Mouse (Mus musculus) lung, embryonic 16.5 days (tissue): Measurements from ENCODE around the gene Chst12. TPM values are rescaled to one million over a fixed set of nuclear protein-coding genes. Genes with fewer than 3 reads are reported as not detected.

ENCODE experiments used
- ATAC-seq: fragments of 200-750 bp; cut with Nextera tagmentation; 2 replicates; pipeline ENCODE4 v1.8.0; 2017; ENCODE audit warnings: low read depth, mild to moderate bottlenecking, moderate library complexity
- H3K27ac ChIP-seq: fragments of 300-500 bp; sonication (generic); 2 replicates; pipeline ENCODE4 v1.5.1; 2014; ENCODE audit warnings: mild to moderate bottlenecking, control low read depth, low read length
- H3K27me3 ChIP-seq: fragments of 300-500 bp; sonication (generic); 2 replicates; pipeline ENCODE4 v1.6.1; 2014; ENCODE audit warnings: low read depth, low read length, mixed read lengths; ENCODE audit not compliant: control insufficient read depth, insufficient read depth
- H3K36me3 ChIP-seq: fragments of 300-500 bp; sonication (generic); 2 replicates; pipeline ENCODE4 v1.6.1; 2014; ENCODE audit warnings: low read length; ENCODE audit not compliant: control insufficient read depth, insufficient read depth
- H3K4me1 ChIP-seq: fragments of 300-500 bp; sonication (generic); replicated peaks from 2 replicates; pipeline ENCODE4 v1.6.1; 2014; ENCODE audit warnings: low read length, mixed read lengths; ENCODE audit not compliant: control insufficient read depth, insufficient read depth
- H3K4me2 ChIP-seq: fragments of 300-500 bp; sonication (generic); 2 replicates; pipeline ENCODE4 v1.6.1; 2014; ENCODE audit warnings: low read depth, low read length, control low read depth
- H3K4me3 ChIP-seq: fragments of 300-500 bp; sonication (generic); 2 replicates; pipeline ENCODE4 v1.5.1; 2014; ENCODE audit warnings: mild to moderate bottlenecking, low read length, control low read depth
- H3K9ac ChIP-seq: fragments of 300-500 bp; sonication (generic); 2 replicates; pipeline ENCODE4 v1.6.1; 2014; ENCODE audit warnings: low read length, control low read depth
- H3K9me3 ChIP-seq: fragments of 300-500 bp; sonication (generic); 2 replicates; pipeline ENCODE4 v1.6.1; 2016; ENCODE audit warnings: low read length; ENCODE audit not compliant: control insufficient read depth
- WGBS: fragments of 180-500 bp; shearing (Covaris S2); extraction: QIAGEN DNeasy Blood & Tissue Kit; methylation state at CpG from one replicate; pipeline ENCODE4 v1.1.7; 2014; 5-methylcytosine and 5-hydroxymethylcytosine counted together
- polyA plus RNA-seq: library from polyadenylated mRNA; unstranded; fragments of >200 nt; fragmentation: Nextera tagmentation; extraction: Ambion mirVana; gene quantifications from 2 replicates; pipeline ENCODE4 v1.2.1, GENCODE M21; 2015

Gene Chst12
- polyA plus RNA-seq, 1 experiment from 2014 or later = 23.0 TPM

DNA sequence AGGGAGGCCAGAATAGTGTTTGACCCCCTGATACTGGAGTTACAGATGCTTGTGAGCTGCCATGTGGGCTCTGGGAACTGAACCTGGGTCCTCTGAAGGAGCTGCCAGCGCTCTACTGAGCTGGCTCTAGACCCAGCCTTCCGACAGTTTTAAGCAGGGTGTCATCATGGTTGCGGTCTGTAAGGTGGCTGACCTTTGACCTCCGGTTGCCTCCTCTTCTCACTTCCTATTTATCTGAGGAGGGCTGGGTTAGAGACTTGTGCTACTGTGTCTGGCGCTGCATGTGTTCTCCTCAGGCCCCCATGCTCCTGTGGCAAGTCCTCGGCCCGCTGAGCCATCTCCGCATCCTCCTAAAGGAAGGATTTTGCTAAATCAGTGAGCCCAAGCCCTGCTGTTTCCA, 8.6 kb downstream of the Chst12 start:
- Histone ChIP-seq H3K9ac (no peak overlapping the region), H3K4me3 (no peak overlapping the region), H3K4me2 (no peak overlapping the region), H3K36me3 (no peaks in the 10 kb centered on the region), H3K9me3 (no peaks in the 10 kb centered on the region), H3K27me3 (no peaks in the 10 kb centered on the region), H3K27ac (no peak overlapping the region), H3K4me1 (peaks cover 22% of the 10 kb centered on the region)
- 75% methylated on average over 8 of the region's 8 CpGs for whole genome bisulfite sequencing
- ATAC-seq = no peak

DNA sequence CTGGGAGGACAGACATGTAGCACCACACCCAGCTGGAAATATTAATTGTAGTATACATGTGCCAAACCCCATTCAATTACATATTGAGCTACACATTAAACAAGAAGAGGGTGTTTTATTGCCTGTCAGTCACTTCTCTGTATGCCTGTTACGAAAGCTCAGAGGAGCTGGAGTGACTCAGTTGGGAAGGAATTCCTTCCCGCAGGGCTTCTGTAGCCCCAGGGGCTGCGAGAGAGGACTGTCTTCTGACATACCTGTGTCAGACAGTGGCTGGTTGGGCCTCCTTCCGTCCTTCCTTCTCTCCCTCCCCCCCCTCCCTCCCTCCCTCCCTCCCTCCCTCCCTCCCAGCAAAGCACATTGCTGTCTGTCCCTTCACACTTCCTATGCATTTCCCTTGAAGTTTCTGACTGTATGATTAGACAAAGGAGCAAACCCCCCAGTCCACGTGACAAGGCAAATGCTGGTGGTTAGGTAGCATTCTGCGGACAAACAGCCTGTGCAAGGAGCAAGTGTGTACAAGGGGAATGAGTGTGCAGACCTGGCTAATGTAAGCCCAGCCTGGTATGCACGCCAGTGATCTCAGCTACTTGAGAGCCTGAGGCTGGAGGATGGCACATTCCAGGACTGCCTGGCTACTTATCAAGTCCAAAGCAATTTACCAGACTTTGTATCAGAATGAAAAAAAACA, 9.6 kb downstream of the Chst12 start:
- H3K36me3 ChIP-seq = no peaks in the 10 kb centered on the region
- no peaks in the 10 kb centered on the region for H3K9me3 ChIP-seq
- WGBS = 16% methylated on average over 7 of the region's 7 CpGs
- H3K4me2 ChIP-seq = no peak overlapping the region
- H3K9ac ChIP-seq = no peak overlapping the region
- ATAC-seq = peak; percentile 78
- peaks cover 19% of the 10 kb centered on the region for H3K4me1 ChIP-seq
- no peak overlapping the region for H3K4me3 ChIP-seq
- H3K27me3 ChIP-seq = no peaks in the 10 kb centered on the region
- peak overlapping the region; percentile 68 for H3K27ac ChIP-seq

DNA sequence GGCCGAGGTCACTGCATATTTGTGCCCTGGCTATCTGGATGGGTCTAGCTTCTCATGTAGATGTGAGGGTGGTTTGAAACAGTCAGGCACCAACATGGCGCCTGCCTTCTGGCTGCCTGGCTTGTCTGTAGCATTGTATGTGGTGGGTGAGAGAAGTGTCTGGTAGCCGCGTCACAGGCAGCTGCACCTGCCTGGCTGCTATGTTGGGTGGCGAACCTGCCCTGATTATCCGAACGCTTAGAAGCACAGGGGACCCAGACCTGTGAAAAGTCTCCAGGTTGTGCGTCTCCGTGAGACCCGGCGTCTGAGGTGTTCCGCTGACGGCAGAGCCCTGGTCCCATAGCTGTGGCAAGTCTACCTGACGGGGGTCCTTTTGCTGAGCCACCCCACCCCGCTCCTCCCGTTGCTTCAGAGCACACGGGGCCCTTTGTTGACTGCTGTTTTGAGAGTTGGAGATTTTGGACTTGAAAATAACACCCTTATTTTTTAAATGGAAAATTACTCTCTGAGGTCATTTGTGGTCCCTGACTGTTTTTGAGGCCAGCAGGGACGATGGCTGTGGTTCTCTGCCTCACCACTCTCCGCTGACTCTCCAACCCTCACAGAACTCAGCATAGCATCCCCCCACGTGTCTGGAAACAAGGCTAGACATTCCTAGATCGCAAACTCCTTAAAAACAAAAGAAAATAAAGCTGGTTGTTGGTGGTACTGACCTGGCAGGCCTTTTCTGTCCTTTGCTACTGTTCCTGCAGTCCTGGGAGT, 12.0 kb downstream of the Chst12 start:
- 83% methylated on average over 21 of the region's 21 CpGs for WGBS
- H3K27me3 ChIP-seq = no peaks in the 10 kb centered on the region
- no peaks in the 10 kb centered on the region for H3K36me3 ChIP-seq
- no peak overlapping the region for H3K9ac ChIP-seq
- no peaks in the 10 kb centered on the region for H3K9me3 ChIP-seq
- H3K27ac ChIP-seq = no peak overlapping the region
- peaks cover 17% of the 10 kb centered on the region for H3K4me1 ChIP-seq
- no peak overlapping the region for H3K4me3 ChIP-seq
- no peak overlapping the region for H3K4me2 ChIP-seq
- ATAC-seq = no peak

DNA sequence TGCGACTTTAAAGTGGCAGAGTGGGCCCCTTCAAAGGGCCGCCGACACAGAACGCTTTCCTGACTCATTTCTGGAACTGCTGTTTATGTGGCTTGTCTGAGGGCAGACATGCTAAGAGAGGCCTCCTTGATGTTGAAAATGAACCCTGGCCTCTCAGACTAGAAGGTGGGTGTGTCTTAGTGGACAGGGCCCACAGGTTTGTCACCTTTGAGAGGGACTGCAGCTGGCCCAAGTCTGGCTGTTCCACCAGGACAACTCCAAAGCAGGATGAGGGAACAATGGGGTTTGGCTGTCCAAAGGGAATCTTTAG, 12.5 kb downstream of the Chst12 start:
- Histone ChIP-seq H3K9me3 (no peaks in the 10 kb centered on the region), H3K36me3 (no peaks in the 10 kb centered on the region), H3K4me1 (peaks cover 17% of the 10 kb centered on the region), H3K9ac (no peak overlapping the region), H3K27me3 (no peaks in the 10 kb centered on the region), H3K4me2 (no peak overlapping the region), H3K27ac (no peak overlapping the region), H3K4me3 (no peak overlapping the region)
- 52% methylated on average over 4 of the region's 4 CpGs for WGBS
- no peak for ATAC-seq

DNA sequence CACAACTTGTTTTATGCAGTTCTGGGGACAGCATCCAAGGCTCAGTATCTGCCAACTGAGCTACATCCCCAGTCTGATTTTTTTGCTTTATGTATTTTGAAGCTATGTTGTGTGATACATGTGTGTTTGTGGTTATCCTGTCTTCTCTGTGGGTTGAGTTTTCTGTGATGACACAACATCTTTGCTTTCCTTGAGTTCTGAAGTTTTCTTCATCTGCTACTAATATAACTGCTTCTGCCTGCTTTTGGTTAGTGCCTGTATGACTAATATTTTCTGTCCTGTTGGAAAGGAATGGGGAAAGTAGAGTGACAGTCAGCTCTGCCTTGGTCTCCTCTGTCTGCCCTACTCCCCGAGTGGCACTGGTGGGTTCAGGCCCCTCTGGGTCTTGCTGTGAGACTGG, 15.8 kb downstream of the Chst12 start:
- no peak overlapping the region for H3K27ac ChIP-seq
- no peaks in the 10 kb centered on the region for H3K27me3 ChIP-seq
- no peak overlapping the region for H3K9ac ChIP-seq
- no peaks in the 10 kb centered on the region for H3K9me3 ChIP-seq
- H3K4me1 ChIP-seq = no peaks in the 10 kb centered on the region
- peaks cover 13% of the 10 kb centered on the region for H3K36me3 ChIP-seq
- ATAC-seq = no peak
- no peak overlapping the region for H3K4me2 ChIP-seq
- WGBS = 92% methylated on average over 1 of the region's 1 CpGs
- H3K4me3 ChIP-seq = no peak overlapping the region

DNA sequence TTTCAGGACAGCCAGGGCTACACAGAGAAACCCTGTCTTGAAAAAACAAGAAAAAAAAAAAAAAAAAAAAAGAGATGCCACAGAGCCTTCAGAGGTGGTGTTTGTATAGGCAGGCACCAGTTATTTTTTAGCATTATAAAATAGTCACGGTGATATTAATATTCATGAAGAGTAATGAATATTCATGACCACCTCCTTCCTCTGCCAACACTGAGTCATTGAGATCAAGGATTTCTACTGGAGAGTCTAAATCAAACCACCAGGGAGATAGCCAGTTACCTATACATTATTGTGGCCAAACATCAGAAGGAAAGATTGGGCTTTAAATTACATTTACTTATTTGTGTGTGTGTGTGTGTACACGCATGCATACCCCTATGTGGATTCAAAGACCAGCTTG, 21.4 kb downstream of the Chst12 start:
- Histone ChIP-seq H3K4me1 (no peaks in the 10 kb centered on the region), H3K4me3 (no peak overlapping the region), H3K27ac (no peak overlapping the region), H3K9ac (no peak overlapping the region), H3K36me3 (peaks cover 23% of the 10 kb centered on the region), H3K4me2 (no peak overlapping the region), H3K9me3 (no peaks in the 10 kb centered on the region), H3K27me3 (no peaks in the 10 kb centered on the region)
- WGBS = 90% methylated on average over 2 of the region's 2 CpGs
- no peak for ATAC-seq

DNA sequence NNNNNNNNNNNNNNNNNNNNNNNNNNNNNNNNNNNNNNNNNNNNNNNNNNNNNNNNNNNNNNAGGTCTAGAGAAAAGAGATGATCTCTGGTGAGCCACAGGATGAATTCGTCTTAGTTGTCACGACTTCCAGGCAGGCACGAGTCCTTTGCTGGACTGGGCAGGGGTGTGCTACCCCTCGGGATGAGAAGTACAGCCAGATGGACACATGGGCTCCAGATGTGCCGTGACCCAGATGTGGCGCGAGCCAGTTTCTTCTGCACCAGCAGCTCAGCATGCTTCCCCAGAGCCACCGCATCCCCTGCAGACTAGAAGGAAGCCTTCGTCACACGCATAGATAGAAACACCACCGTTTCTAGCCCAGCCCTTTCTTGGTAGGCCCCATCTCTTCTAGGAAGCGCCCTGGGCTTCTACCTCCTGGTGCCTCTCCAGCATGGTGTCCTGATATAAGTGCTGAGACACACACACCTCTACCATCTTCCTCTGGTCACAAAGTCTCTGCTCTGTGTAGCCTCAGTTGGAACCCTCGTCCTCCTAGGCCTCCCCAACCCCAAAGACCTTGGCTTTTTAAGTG, 32.8 kb downstream of the Chst12 start:
- Histone ChIP-seq H3K36me3 (no peaks in the 10 kb centered on the region), H3K27ac (no peak overlapping the region), H3K27me3 (no peaks in the 10 kb centered on the region), H3K4me2 (no peak overlapping the region), H3K9ac (no peak overlapping the region), H3K4me3 (no peak overlapping the region), H3K4me1 (peaks cover 7% of the 10 kb centered on the region), H3K9me3 (no peaks in the 10 kb centered on the region)
- 62% methylated on average over 13 of the region's 13 CpGs for whole genome bisulfite sequencing
- no peak for ATAC-seq

DNA sequence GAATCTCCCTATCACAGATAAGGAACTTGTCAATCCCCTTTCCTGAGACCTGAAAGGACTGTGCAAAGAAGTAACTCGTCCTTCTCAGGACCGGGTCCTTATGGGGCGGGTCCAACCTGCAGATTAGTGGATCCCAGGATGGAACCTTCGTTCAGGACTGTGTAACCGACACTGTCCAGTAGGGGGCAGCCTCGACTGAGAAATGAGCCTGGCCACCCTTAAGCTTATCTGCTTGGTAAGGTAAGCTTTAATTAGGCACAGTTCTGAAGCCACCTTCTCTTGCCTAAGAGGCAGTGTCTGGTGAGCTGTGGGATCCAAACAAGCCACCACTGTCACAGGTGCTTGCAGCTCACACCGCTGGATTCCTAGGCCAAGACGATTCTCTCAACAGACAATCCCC, 34.8 kb downstream of the Chst12 start:
- no peaks in the 10 kb centered on the region for H3K27me3 ChIP-seq
- no peaks in the 10 kb centered on the region for H3K9me3 ChIP-seq
- no peak overlapping the region for H3K9ac ChIP-seq
- no peak overlapping the region for H3K4me2 ChIP-seq
- peak; percentile 53 for ATAC-seq
- H3K4me3 ChIP-seq = no peak overlapping the region
- H3K27ac ChIP-seq = no peak overlapping the region
- WGBS = 13% methylated on average over 8 of the region's 8 CpGs
- peaks cover 7% of the 10 kb centered on the region for H3K4me1 ChIP-seq
- no peaks in the 10 kb centered on the region for H3K36me3 ChIP-seq

DNA sequence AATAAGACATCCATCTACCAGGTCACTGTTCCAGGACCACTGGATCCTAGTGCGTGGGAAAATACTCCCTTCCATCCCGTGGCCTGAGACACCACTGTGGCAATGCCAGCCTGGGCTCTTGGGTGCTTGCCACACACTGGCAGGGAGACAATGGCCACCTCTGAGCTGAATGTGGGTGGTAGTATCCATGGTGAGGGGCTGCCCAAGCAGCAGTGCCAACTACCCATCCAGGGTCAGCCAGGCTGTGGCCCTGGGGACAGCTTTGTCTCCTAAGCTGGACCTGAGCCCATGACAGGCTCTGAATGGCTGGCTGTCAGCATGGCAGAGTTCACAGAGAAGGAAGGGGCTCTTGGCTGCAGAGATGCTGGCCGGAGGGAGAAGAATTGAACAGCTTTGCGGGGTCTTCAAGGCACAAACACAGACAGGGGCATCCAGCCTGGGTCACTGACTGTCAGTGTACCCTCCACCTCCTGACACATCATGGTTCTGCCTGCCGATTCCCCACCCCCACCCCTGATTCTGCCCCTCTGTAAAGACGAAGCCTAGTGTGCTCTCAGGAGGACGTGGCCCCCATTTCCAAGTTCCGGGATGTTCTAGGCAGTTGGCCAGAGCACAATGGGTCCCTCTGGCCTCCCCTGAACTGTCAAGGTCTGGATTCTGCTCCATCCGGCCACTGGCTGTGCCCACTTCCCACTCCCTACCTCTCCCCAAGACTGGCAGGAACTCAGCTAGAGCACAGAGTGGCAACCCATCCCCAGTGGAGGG, 37.6 kb downstream of the Chst12 start:
- no peaks in the 10 kb centered on the region for H3K36me3 ChIP-seq
- H3K9ac ChIP-seq = no peak overlapping the region
- H3K4me3 ChIP-seq = no peak overlapping the region
- H3K4me1 ChIP-seq = no peaks in the 10 kb centered on the region
- H3K27me3 ChIP-seq = no peaks in the 10 kb centered on the region
- H3K27ac ChIP-seq = no peak overlapping the region
- WGBS = 58% methylated on average over 9 of the region's 9 CpGs
- H3K4me2 ChIP-seq = no peak overlapping the region
- no peak for ATAC-seq
- H3K9me3 ChIP-seq = no peaks in the 10 kb centered on the region
